Mouse (Mus musculus) lung, postnatal 10 days (tissue): ENCODE results near the gene Slc25a21.

Experiments used
- DNase-seq: peaks from one replicate; pipeline ENCODE4 v3.0.0; 2021

The Slc25a21 gene

GRCm38 (mm10) chr12:57184401-57185147 is 12.7 kb downstream of the Slc25a21 start:
- no peak for DNase-seq

DNA sequence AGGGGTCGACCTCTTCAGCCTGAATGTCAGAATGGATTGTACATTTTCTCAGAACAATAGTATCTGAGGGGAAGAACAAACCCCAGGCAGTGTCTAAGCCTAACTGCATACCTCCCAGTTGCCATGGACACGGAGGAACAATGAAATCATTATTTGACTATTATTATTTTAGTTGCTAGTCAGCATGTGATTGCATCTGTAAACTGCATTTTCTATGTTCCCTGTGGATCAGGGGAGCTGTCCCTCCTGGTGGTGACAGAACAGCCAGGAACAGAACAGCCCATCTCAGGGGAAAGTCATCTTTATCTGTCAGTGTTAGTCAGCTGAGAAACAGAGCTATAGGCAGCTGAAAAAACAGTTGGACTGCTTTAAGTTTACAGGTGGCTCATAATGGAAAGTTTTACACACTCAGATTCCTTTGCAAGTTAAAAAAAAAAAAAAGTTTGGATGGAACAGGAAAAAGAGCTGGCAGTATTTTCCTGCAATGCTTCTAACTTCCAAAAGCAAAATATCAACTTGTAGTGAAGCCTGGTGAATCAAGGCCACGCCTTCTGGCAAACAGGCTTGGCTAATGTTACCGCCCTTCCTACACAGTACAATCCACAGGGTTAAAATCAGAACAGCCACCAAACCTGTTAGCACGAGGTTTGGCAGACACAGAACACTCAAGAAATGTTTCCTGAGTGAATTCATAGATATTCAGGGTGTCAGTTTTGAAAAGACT is 17.6 kb downstream of the Slc25a21 start:
- no peak for DNase-seq

- peak; percentile 3 for DNase-seq
Measured at GRCm38 (mm10) chr12:57178818-57179217, 18.5 kb downstream of the Slc25a21 start.

GRCm38 (mm10) chr12:57163294-57163693 is 34.0 kb downstream of the Slc25a21 start:
- DNase-seq, result no peak

DNA sequence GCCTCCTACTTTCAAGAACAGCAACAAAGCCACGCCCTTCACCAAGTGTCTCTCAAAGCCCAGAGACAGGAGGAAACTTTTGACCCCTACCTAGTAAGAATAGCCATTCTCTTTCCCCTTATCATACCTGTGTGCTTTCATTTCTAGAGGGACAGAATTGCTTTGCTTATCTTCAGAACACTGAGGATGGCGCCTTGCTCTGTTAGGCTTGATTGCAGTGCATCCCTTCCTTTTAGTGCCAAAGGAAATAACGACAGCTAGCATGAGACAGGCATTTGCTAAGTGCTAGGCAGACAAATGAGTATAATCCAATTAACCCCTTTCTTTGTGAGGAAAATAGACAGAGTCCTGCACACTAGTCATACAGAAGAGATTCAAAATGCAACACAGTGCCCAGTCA is 34.4 kb downstream of the Slc25a21 start:
- DNase-seq, result no peak

GRCm38 (mm10) chr12:57159904-57160303 is 37.4 kb downstream of the Slc25a21 start:
- DNase-seq, result no peak

DNA sequence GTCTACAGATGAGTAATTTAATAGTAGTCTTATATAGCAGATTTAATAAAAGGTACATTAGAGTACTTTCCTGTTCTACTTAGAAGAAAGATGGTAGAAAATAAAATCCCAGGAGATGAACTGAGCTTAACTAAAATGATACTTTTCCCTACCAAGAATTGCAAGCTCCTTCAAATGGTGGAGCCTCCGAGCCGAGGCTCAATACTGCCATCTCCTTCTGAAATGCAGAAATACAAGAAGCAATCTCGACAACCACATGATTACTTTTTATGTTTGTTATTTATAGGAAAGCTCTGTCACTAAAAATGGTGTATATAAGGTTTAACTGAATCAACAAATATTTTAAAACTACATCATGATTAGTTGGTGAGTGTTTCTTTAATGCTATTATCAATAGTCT is 39.0 kb downstream of the Slc25a21 start:
- no peak for DNase-seq

- no peak for DNase-seq
Measured at GRCm38 (mm10) chr12:57138937-57139336, 58.3 kb downstream of the Slc25a21 start.

- no peak for DNase-seq
Measured at GRCm38 (mm10) chr12:57137809-57138208, 59.5 kb downstream of the Slc25a21 start.

- no peak for DNase-seq
Measured at GRCm38 (mm10) chr12:57118602-57119001, 78.7 kb downstream of the Slc25a21 start.

GRCm38 (mm10) chr12:57115516-57115915 is 81.8 kb downstream of the Slc25a21 start:
- DNase-seq, result no peak

GRCm38 (mm10) chr12:57109363-57109762 is 87.9 kb downstream of the Slc25a21 start:
- DNase-seq, result no peak

- DNase-seq, result no peak
Measured at GRCm38 (mm10) chr12:57102322-57102721, 95.0 kb downstream of the Slc25a21 start.

DNA sequence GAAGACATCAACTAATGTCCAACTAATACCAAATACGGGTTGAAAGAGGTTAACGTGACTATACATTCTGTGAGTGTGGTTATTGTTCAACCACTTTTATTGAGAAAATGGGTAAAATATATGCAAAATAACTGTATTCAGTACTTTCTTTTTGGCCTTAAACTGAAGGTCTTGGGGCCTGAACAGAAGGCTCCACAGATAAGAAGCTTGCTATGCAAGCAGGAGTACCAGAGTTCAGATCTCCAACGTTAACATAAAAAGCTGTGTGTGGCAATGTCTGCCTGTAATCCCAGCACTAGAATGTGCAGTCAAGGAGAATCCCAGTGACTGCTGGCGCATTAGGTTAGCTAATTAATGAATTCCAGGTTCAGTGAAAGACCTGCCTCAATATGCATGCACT is 96.7 kb downstream of the Slc25a21 start:
- DNase-seq, result no peak

- DNase-seq, result peak; percentile 3
Measured at GRCm38 (mm10) chr12:57099066-57099465, 98.2 kb downstream of the Slc25a21 start.

- no peak for DNase-seq
Measured at GRCm38 (mm10) chr12:57098371-57098770, 98.9 kb downstream of the Slc25a21 start.

DNA sequence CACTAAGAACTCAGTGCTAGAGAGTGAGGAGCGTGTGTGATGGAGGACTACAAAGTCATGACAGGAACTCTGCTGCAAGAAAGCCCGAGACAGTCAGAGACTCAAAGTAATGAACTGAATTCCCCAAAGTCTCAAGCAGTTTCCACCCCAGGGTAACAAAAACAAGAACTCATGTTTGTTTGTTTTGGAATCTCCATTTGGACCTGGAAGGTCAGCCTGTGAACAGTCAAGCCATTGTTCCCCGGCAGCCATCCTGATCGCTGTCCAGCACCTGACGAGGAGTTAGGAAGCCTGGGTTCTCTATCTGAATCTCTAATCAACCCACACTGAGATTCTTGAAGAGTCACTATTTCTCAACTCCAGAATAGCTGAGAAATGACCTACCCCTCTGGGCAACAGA is 104.2 kb downstream of the Slc25a21 start:
- DNase-seq, result no peak

- DNase-seq, result no peak
Measured at GRCm38 (mm10) chr12:57084519-57084918, 112.8 kb downstream of the Slc25a21 start.

DNA sequence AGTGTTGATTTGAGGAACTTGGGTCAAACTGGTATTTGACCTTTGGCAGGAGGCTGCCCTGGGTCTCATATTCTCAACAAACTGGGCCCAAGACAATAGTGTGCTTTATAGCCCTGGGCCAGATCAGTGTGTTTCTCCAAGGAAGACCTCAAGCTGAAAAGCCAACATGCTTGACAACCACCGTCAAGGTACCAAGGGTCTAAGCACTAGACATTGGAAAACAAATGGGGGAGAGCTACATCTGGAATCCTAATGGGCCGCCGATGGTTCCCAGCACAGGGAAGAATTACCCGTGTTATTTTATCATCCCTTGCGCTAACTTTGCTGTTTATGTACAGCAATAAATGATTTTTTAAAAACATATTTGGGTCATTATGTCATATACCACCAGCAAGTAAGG is 113.7 kb downstream of the Slc25a21 start:
- DNase-seq, result no peak

GRCm38 (mm10) chr12:57076606-57077005 is 120.7 kb downstream of the Slc25a21 start:
- DNase-seq, result no peak

GRCm38 (mm10) chr12:57072616-57073015 is 124.7 kb downstream of the Slc25a21 start:
- no peak for DNase-seq

GRCm38 (mm10) chr12:57068607-57069006 is 128.7 kb downstream of the Slc25a21 start:
- DNase-seq, result no peak

GRCm38 (mm10) chr12:57019737-57020136 is 177.5 kb downstream of the Slc25a21 start:
- no peak for DNase-seq

- DNase-seq, result no peak
Measured at GRCm38 (mm10) chr12:57016845-57017244, 180.4 kb downstream of the Slc25a21 start.
